In genomic region chr3:131645203-131645602, GRCm38 (mm10) we compare ENCODE assay signal across 19 mouse cellular contexts.
"Had no signal": no experiment of that assay in that cellular context is flagged by ENCODE, and none has a peak within 500 bp of the region (broad histone marks: within the 10 kb centered on the region; RNA-seq: fewer than 3 reads in every experiment).

No protein-coding gene starts in this region.

- H3K4me3 ChIP-seq: layer of hippocampus, adult 2 months; lung, embryonic 15.5 days; megakaryocyte, embryonic 14.5 days; midbrain, embryonic 10.5 days; midbrain, embryonic 13.5 days; myocyte; neural tube, embryonic 13.5 days had no signal

- ATAC-seq: midbrain, embryonic 13.5 days; midbrain, embryonic 16.5 days had no signal

- H3K9me3 ChIP-seq: lung, embryonic 15.5 days; midbrain, embryonic 10.5 days; midbrain, embryonic 13.5 days; neural tube, embryonic 13.5 days had no signal

- DNase-seq: kidney, adult 11 months; kidney, adult 8-10 months; kidney, postnatal 14 days; layer of hippocampus, adult 9-11 months; lung, adult 18-20 months; lung, postnatal 10 days; lung, postnatal 36 days; retina, postnatal 1 day; thymus, adult 18-20 months; thymus, postnatal 36 days had no signal

- H3K4me1 ChIP-seq: lung, embryonic 15.5 days; neural tube, embryonic 13.5 days had no signal

- H3K27ac ChIP-seq: layer of hippocampus, adult 2 months; liver, embryonic 14.5 days; lung, embryonic 15.5 days; midbrain, embryonic 10.5 days; midbrain, embryonic 13.5 days; neural tube, embryonic 13.5 days had no signal

- H3K4me2 ChIP-seq: lung, embryonic 15.5 days; midbrain, embryonic 13.5 days; neural tube, embryonic 13.5 days had no signal

- H3K27me3 ChIP-seq: lung, embryonic 15.5 days; megakaryocyte, embryonic 14.5 days; midbrain, embryonic 13.5 days; neural tube, embryonic 13.5 days had no signal

- H3K9ac ChIP-seq: liver, embryonic 14.5 days; lung, embryonic 15.5 days; midbrain, embryonic 13.5 days; neural tube, embryonic 13.5 days had no signal
